Mouse (Mus musculus) gastrocnemius, postnatal 14 days (tissue): ENCODE measurements around the gene Fam71b. TPM values are rescaled to one million over a fixed set of nuclear protein-coding genes. Genes with fewer than 3 reads are reported as not detected.
A peak's percentile ranks its signal among the peaks of the same experiment; 100 is the strongest.
"Not testable (repeated sequence)": the region's sequence is repeated elsewhere in the genome, so short reads cannot be mapped to it uniquely, and the experiment has no call there.

Experiments used
- DNase-seq: peaks from one replicate; pipeline ENCODE4 v3.0.0; 2021; ENCODE audit warnings: mixed read lengths
- intact Hi-C: fragments of 180-260 bp; cut with DNase I; formaldehyde crosslinking; loops from one replicate; pipeline ENCODE4 v1.15.1; 2025; ENCODE audit warnings: low total_unique reads
- total RNA-seq, 2 experiments: library from RNA; stranded (reverse); gene quantifications; 2 replicates each; pipeline ENCODE4 v1.2.3; 2021

The Fam71b gene
- total RNA-seq, 2 experiments from 2014 or later = not detected

DNA sequence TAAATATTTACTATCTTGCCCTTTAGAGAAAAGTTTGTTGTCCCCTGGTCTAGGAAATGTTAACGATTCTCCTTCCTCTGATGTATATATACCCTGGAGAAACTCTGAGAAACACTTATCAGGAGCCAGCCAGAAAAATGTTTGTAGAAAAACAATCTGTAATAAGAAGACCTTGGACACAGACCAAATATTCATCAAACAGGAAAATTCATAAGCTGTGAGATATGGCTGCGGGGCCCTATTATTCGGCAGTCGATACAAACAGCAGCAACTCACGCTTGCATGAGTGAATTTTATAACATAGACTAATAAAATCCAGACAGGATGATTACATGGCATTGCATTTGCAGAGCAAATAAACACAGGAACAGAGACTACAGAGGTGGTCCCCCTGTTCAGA lies 22.5 kb downstream of the Fam71b start:
- no peak for DNase-seq
- intact Hi-C loops = no loop called here

DNA sequence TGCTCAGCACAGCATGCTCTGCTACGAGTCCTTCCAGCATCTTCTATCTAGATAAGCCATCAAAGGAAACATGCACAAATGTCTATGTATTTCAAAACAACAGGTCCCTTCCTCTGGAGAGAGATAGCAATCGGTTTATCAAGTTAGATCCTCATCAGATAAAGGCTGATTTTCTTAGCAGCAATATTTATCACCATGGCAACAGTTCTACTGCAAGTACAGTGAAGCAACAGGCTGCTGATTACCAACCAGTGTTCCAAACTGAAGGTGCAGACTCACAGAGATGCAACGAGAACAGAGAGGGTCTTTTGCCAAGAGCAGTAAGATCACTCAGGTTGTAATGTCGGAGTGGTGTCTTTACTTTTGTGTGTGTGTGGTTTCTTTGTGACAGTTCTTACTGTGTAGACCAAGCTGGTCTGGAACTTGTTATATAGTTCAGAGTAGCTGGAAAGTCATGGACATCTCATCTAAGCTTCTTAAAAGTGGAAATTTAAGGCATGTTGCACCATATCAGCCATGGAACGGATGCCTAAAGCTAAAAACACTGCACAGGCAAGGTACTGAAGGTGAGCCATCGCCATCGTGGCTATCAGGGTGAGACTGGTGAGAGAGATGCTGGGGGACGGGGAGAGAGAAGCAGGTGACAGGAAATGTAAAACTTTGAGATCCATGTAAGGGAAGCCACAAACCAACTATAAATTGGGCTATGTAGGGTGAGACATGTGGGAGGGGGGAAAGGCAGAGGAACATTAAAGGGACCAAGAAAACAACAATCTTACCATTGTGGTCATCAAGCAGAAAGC lies 24.9 kb downstream of the Fam71b start:
- intact Hi-C loops = loop anchor here (10.0 kb wide), 1 partner anchor 146 kb away; no protein-coding TSS in a partner anchor
- DNase-seq = no peak

DNA sequence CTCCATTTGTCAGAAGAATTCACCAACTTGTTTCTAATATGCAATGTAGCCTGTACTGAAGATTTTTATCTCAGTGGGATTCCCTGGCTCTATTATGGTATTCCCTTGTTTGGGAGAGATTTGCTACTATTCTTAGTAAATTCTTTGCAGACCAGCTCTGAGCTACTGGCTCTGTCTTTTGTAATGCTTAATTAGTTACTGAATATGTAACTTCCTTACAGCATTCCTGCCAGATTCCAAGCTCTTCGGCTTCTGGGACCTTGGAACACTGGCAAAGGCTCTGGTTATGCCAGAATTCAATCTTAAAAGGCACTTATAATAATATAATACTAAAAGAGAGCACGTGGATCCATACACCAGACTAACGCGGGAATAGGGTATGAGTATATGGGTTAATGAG lies 31.8 kb downstream of the Fam71b start:
- intact Hi-C loops = loop anchor here (10.0 kb wide), 1 partner anchor 153 kb away; no protein-coding TSS in a partner anchor
- not testable (repeated sequence) for DNase-seq

DNA sequence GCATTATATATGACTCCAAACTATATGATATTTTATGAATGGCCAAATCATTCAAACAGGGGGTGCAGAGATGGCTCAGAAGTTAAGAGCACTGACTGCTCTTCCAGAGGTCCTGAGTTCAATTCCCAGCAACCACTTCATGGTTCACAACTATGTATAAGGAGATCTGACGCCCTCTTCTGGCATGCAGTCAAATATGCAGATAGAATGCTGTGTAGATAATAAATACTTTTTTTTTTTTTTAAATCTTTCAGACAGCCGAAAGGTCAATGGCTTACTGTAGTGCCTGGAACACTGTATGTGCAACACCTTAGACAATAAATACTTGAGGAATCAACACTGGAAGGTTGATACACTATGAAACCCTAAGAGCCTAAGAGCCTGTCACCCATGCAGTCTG lies 33.8 kb downstream of the Fam71b start:
- no peak for DNase-seq
- intact Hi-C loops = no loop called here

DNA sequence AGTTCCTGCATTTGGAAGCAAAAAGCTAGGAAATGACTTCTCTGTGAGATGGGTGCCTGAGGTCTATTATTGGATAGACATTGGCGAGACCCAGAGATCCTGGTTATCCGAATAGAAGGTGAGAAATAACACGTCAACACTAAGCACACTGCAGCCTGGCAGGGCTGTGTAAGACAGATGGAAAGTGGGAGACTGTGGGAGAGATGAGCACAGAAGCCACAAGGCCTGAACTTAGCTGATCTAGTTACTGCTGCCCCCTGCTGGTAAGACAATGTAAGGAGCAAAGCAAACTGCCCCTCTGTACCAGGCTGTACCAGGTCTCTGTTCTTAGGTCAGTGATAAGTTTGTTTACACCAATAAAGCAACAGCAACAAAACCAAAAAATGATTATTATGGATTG lies 34.8 kb downstream of the Fam71b start:
- intact Hi-C loops = no loop called here

DNA sequence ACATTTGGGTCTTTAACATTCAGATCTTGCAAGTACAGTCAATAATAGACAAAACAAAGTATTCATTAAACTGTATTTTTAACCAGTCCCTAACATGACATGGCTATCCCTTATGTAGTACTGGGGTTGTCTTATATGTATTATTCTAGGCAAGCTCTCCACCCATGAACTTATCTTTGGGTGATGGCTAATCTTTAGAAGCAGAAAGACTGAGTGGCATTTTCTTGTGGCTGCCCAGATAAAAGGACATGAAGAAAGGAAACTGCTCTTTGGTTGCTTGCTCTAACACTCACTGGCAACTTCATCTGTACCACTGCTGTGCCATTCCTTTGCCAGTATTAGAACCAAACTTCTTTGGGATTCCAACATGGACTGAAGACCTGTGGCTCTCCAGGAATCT lies 39.0 kb downstream of the Fam71b start:
- intact Hi-C loops = no loop called here
- no peak for DNase-seq

More for the DNA sequence above, 34.8 kb downstream of the Fam71b start:
- DNase-seq = peak; percentile 67

DNA sequence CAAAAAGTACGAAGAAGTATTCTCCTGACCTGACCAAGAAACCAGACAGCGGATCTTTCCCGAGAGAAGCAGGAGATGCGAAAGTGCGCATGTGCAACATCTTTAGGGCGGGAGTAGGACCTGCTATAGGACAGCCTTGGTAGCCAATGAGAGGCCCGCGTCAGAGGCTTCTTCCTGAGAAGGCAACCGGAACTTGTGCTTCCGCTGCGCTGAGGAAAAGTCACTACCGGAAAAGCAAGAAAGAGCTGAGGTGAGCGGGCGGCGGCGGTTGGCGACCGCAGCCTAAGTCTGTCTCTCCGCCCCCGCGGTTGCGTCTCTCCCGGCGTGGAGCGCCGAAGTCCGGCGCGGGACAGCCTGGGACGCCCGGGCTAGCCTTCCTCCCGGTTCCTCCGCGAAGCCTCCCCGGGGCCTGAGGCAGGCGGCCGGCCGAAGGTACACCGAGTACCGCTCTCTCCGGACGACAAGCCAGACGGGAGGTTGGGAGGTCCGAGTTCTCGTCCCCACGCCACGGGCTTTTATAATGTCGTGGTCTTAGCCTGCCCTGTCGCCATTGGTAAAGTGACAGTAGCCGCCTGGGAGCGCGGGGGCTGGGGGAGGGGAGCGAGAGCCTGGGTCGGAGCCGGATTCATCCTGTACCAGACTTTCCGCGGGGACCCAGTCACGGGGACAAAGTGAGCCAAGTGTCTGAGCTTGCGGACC lies 40.5 kb downstream of the Fam71b start, which contains the start of gene Med7:
TSS of gene Med7 (plus strand) at position 166 of the 699 bp plus-strand sequence.
- DNase-seq = peak; percentile 94
- intact Hi-C loops = no loop called here

DNA sequence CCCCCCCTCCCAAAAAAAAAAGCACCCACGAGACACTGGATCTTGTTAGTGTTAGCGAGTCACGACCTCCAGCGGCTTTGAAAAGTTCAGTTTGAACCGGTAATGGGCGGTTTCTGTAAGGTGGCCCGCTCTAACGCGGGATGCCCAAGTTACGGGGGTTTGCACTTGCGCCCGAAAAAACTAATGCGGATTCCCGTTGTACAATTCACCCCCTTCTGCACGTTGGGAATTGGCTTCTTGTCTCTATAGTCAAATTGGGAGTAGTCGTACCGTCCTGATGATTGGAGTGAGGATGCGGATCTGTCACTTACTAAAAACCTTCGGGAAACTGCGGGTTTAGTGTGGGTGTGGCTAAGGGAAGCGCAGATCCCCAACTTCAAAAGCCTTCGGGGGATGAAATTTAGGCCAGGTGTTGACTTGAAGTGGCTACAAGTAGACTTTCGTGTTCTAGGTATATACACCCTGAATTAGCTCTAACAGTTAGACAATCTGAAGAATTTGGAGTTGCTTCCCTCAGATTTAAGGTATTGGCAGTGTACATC lies 41.2 kb downstream of the Fam71b start:
- intact Hi-C loops = no loop called here
- DNase-seq = no peak

DNA sequence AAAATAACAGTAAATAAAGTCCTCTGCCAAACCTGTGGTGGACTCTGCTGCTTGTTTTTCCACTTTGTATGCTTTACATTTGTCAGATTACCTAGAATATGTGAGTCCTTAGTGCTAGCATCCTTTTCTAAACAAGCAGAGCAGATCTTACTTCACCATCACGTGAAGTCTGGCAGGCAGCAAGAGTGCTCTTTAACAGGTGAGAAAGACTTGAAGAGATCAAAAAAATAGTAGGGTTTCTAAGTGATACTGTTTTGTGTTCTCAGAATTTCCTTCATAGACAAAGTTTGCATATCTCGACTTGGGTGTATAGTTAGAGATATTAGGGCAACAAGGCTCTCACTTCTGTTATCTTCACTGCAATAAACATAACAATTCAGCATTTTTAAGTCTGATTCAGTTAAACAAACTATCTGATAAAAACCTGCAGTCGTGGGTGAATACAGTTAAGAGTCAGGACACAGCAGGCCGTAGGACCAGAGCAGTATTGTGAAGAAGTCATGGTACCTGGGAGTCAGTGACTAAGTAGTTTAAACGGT lies 42.7 kb downstream of the Fam71b start:
- DNase-seq = no peak
- intact Hi-C loops = no loop called here

DNA sequence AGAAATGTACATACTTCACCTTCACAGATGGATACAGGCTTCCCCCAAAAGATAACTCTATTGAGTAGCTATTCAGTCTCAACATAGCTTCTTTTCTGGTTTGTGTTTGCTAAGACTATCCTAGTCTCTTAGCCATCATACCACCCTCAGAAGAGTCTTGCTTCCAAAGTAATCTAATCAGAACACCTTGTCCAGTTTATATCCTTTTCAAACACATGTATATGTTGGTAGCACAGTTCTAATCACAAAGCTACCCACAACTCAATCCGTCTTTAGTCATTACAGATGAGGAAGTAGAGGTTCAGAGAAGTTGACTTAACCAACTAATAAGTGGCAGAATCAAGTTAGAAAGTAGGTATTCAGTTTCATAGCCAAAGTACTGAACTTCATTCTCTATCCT lies 45.4 kb downstream of the Fam71b start:
- intact Hi-C loops = no loop called here
- DNase-seq = no peak

DNA sequence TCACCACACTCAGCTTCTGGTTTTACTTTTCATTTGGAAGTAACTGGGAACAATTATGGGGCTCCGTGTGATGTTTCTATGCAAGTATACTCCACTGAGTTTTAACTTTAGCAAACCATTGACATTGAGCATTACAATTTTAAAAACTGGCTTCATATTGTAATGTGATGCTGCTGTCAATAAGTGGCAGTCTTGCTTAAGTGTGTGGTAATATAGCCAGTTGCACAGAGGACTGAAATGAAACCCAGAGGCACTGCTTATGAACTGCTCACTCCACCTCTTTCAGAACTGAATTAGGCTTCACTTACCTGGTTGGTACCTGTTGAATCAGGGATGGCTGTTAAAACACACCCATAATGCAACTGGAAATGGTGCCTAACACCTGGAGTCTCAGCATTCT lies 46.8 kb downstream of the Fam71b start:
- intact Hi-C loops = no loop called here
- no peak for DNase-seq

DNA sequence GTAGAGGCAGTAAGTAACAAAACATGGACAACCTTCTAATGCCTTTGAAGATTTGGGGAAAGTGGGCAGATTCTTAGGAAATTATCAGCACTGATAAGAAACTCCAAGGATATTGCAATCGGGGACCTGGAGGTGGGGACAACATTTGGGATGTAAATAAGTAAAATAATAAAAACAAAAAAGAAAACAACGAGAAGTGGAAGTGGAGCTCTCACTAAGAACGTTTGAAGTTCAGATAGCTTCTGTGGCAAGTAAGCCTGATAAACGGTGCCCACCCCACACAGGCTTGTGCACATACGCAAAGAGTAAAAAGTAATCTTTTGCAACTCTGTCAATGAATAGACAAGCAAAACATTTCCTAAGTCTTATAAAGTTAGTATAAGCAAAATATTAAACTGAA lies 47.6 kb downstream of the Fam71b start:
- intact Hi-C loops = no loop called here
- no peak for DNase-seq

DNA sequence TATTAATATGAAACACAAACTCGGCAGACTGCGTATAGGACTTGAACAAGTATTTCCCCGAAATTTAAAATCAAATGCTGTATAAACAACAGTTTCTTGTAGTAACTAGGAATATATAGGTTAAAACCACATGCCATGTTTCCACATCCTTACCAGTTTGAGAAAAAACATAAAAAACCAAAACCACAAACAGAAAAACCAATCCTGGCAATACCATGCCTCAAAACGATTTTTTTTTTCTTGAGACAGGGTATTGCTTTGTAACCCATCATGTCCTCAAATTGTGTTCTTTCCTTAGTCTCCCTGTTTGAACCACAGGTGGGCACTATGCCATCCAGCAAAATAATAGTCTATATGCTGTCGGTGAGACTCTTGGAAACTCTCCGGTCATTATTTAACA lies 49.8 kb downstream of the Fam71b start:
- intact Hi-C loops = no loop called here

DNA sequence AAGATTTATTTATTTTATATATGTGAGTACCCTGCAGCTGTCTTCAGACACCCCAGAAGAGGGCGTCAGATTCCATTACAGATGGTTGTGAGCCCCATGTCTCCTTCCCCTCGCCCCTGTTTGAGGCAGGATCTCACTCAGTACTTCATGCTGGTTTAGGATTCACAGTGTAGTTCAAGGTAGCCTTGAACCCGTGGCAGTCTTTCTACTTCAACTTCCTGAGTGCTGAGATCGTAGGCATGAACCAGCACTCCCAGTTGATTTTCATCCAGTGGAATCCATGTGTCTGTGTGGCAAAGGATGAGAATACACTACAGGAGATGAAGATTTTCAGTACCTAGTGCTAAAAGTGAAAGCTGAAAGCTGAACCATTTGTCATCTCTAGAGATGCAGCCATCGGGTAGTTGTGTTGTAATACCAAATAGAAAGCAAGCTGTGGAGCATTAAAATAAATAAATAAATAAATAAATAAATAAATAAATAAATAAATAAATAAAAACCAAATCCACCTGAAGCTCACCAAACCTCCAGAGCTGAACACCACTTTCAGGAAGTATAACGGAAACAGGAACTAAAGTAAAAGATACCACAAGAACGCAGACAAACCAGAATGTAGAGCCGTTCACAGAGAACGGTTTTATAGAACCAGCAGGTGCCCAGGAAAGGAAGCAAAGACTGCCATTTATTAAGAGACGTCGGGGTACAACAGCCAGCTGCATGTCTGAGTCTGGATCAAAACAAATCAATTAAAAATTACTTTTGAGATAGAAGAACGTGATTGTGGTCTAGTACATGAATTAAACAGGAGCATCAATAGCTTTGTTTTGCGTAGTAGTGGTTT lies 51.5 kb downstream of the Fam71b start:
- no peak for DNase-seq
- intact Hi-C loops = no loop called here

More for the DNA sequence above, 49.8 kb downstream of the Fam71b start:
- no peak for DNase-seq

DNA sequence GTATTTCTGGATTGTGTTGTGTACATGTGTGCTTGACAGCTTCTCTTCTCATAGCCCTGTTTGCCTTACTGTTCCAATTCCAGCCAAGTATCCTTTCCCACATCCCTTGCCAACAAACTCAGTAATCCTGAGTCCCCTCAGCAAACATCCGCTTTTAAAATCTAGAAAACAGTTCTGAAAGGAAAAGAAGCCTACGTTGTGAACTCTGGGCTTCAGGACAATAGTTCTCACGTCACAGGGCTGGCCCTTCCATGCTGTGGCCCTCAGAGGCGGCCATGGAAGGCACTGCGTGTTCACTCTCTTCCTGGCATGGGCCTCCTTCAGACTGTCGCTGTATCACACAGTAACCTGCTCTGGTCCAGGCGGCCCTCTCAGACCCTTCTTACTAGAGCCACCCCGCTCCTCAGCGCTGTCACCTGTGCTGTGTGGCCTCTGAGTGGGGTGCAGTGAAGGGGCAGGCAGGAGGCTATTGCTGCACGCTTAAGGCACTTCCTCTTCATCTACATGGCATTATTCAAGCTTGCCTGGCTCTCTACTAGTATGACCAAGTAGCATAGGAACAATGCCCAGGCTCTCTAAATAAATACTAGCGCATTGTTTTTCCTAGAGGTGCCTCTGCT lies 53.2 kb downstream of the Fam71b start:
- no peak for DNase-seq
- intact Hi-C loops = no loop called here

DNA sequence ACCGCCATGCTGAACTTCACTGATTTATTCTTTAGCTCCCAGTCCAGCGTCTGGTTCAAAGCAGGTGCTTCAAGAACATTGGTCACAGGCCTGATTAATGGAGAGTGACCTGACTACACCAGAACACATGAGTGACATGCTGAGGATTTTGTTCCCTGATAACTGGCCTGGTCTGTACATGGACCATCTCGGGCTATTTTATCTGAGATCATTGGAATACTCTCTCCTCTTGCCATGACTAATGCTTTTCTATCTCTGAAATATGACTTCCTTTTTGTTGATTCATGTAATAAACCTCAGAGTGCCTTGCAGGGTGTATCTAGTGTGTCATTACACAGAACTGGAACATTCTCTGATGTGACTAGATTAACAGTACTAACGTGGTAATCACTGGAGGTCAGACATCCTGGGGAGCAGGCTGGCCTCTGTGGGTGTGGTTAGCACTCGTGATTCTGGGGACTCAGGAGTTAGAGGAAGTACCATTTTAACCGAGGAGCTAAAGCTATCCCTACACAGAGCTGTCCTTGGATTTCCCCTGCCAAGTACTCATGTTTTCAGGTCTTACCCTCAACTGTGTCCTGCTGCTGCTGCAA lies 58.2 kb downstream of the Fam71b start, which contains the start of gene Havcr2:
TSS of gene Havcr2 (plus strand) at position 483 of the 593 bp plus-strand sequence.
- intact Hi-C loops = no loop called here
- no peak for DNase-seq
